Mouse (Mus musculus): ENCODE data around the gene Cyp2d11.

- TF ChIP-seq CTCF (IDR thresholded peaks at IDR 0.05; ENCODE audit: borderline replicate concordance, extremely low read depth, insufficient read depth, insufficient read length) (no peak), POLR2A (IDR thresholded peaks at IDR 0.05; ENCODE audit: borderline replicate concordance, extremely low read depth, insufficient read depth, insufficient read length, poor library complexity, severe bottlenecking) (no peak)
Observed at GRCm38 (mm10) chr15:82377701-82378100, 16.1 kb downstream of the Cyp2d11 start.
